Mouse (Mus musculus) heart, embryonic 14.5 days (tissue): ENCODE measurements at regions not wholly inside any gene's neighbourhood (a gene's known extent, or its start where the extent isn't known, plus 50 kb on each side); places are given as distances from the start of the nearest gene placed in this dataset.

Source experiments
- ATAC-seq: fragments of 200-750 bp; cut with Nextera tagmentation; 2 replicates; pipeline ENCODE4 v1.8.0; 2017; ENCODE audit warnings: low read depth, moderate TSS enrichment; ENCODE audit not compliant: insufficient number of reproducible peaks, insufficient read depth, low FRiP score
- H3K27ac ChIP-seq, 2 experiments: fragments of 200-500 bp in 1 of 2; fragments of 300-500 bp in 1 of 2; sonication (generic) in 1 of 2; replicated peaks in 1 of 2; 2 replicates each; pipeline ENCODE4 v1.5.1; 2012 to 2014; ENCODE audit warnings: low read depth in 2 of 2, low read length in 2 of 2, control low read depth in 1 of 2, mild to moderate bottlenecking in 1 of 2, mixed read lengths in 1 of 2; ENCODE audit not compliant: control insufficient read depth in 1 of 2, insufficient read depth in 1 of 2
- H3K27me3 ChIP-seq: fragments of 300-500 bp; sonication (generic); 2 replicates; pipeline ENCODE4 v1.6.1; 2014; ENCODE audit warnings: mild to moderate bottlenecking, low read length, control low read depth; ENCODE audit not compliant: control insufficient read depth, insufficient read depth
- H3K36me3 ChIP-seq: fragments of 300-500 bp; sonication (generic); 2 replicates; pipeline ENCODE4 v1.6.1; 2014; ENCODE audit warnings: mild to moderate bottlenecking, control low read depth, low read length, mixed read lengths; ENCODE audit not compliant: control insufficient read depth, insufficient read depth
- H3K4me1 ChIP-seq, 2 experiments: fragments of 200-500 bp in 1 of 2; fragments of 300-500 bp in 1 of 2; sonication (generic) in 1 of 2; 2 replicates each; pipeline ENCODE4 v1.6.1; 2012 to 2014; ENCODE audit warnings: low read length in 2 of 2, control low read depth in 1 of 2, mixed read lengths in 1 of 2; ENCODE audit not compliant: control insufficient read depth in 2 of 2, insufficient read depth in 2 of 2
- H3K4me2 ChIP-seq: fragments of 300-500 bp; sonication (generic); 2 replicates; pipeline ENCODE4 v1.6.1; 2014; ENCODE audit warnings: mild to moderate bottlenecking, low read length
- H3K4me3 ChIP-seq, 2 experiments: fragments of 200-500 bp in 1 of 2; fragments of 300-500 bp in 1 of 2; sonication (generic) in 1 of 2; 2 replicates each; pipeline ENCODE4 v1.5.1; 2012 to 2014; ENCODE audit warnings: low read length in 2 of 2, mild to moderate bottlenecking in 2 of 2, control low read depth in 1 of 2, low read depth in 1 of 2, moderate library complexity in 1 of 2; ENCODE audit not compliant: control insufficient read depth in 1 of 2, insufficient read depth in 1 of 2
- H3K9ac ChIP-seq: fragments of 300-500 bp; sonication (generic); 2 replicates; pipeline ENCODE4 v1.6.1; 2014; ENCODE audit warnings: mild to moderate bottlenecking, low read length
- H3K9me3 ChIP-seq: fragments of 300-500 bp; sonication (generic); 2 replicates; pipeline ENCODE4 v1.6.1; 2016; ENCODE audit warnings: low read length, control low read depth; ENCODE audit not compliant: control insufficient read depth
- WGBS: fragments of 180-500 bp; shearing (Covaris S2); extraction: QIAGEN DNeasy Blood & Tissue Kit; methylation state at CpG from one replicate; pipeline ENCODE4 v1.1.7; 2014; 5-methylcytosine and 5-hydroxymethylcytosine counted together

GRCm38 (mm10) chr5:49909483-49909882 is 149.3 kb downstream of the Adgra3 start:
- Histone ChIP-seq H3K9me3 (no peaks in the 10 kb centered on the region), H3K4me3 (no peak overlapping the region), H3K4me2 (no peak overlapping the region), H3K27me3 (no peaks in the 10 kb centered on the region), H3K9ac (no peak overlapping the region), H3K27ac (no peak overlapping the region), H3K4me1 (no peaks in the 10 kb centered on the region), H3K36me3 (no peaks in the 10 kb centered on the region)
- ATAC-seq = no peak
- WGBS = 60% methylated on average over 1 of the region's 1 CpGs

GRCm38 (mm10) chr5:49896106-49896505 is 162.7 kb downstream of the Adgra3 start:
- 83% methylated on average over 5 of the region's 5 CpGs for WGBS
- no peaks in the 10 kb centered on the region for H3K9me3 ChIP-seq

GRCm38 (mm10) chr5:49880383-49880782 is 178.4 kb downstream of the Adgra3 start:
- 67% methylated on average over 2 of the region's 2 CpGs for WGBS
- no peak overlapping the region for H3K27ac ChIP-seq
- H3K9me3 ChIP-seq = no peaks in the 10 kb centered on the region
- no peaks in the 10 kb centered on the region for H3K4me1 ChIP-seq
- no peak for ATAC-seq
- no peak overlapping the region for H3K4me2 ChIP-seq
- H3K27me3 ChIP-seq = no peaks in the 10 kb centered on the region
- no peaks in the 10 kb centered on the region for H3K36me3 ChIP-seq
- no peak overlapping the region for H3K9ac ChIP-seq
- no peak overlapping the region for H3K4me3 ChIP-seq

More at GRCm38 (mm10) chr5:49896106-49896505, 162.7 kb downstream of the Adgra3 start:
- Histone ChIP-seq H3K9ac (no peak overlapping the region), H3K27ac (no peak overlapping the region), H3K4me3 (no peak overlapping the region), H3K4me1 (no peaks in the 10 kb centered on the region), H3K27me3 (no peaks in the 10 kb centered on the region), H3K4me2 (no peak overlapping the region), H3K36me3 (no peaks in the 10 kb centered on the region)
- no peak for ATAC-seq

- Histone ChIP-seq H3K4me1 (no peaks in the 10 kb centered on the region), H3K36me3 (no peaks in the 10 kb centered on the region), H3K27me3 (no peaks in the 10 kb centered on the region), H3K9ac (no peak overlapping the region), H3K4me3 (no peak overlapping the region), H3K9me3 (no peaks in the 10 kb centered on the region), H3K4me2 (no peak overlapping the region), H3K27ac (no peak overlapping the region)
- WGBS = 30% methylated on average over 1 of the region's 1 CpGs
- peak; percentile 43; the same call in 1 of the 2 replicates for ATAC-seq
These were observed 182.6 kb downstream of the Adgra3 start for GRCm38 (mm10) chr5:49876240-49876639.

- H3K9me3 ChIP-seq = no peaks in the 10 kb centered on the region
- ATAC-seq = no peak
- H3K4me2 ChIP-seq = no peak overlapping the region
- H3K4me1 ChIP-seq = no peaks in the 10 kb centered on the region
- no peak overlapping the region for H3K4me3 ChIP-seq
- no peaks in the 10 kb centered on the region for H3K27me3 ChIP-seq
- no peak overlapping the region for H3K9ac ChIP-seq
- 44% methylated on average over 1 of the region's 1 CpGs for WGBS
- H3K36me3 ChIP-seq = no peaks in the 10 kb centered on the region
- no peak overlapping the region for H3K27ac ChIP-seq
These were observed 201.6 kb downstream of the Adgra3 start for GRCm38 (mm10) chr5:49857202-49857601.

- no peak overlapping the region for H3K4me3 ChIP-seq
These were observed 202.8 kb downstream of the Adgra3 start for GRCm38 (mm10) chr5:49856036-49856435.

GRCm38 (mm10) chr5:49848680-49849079 is 210.1 kb downstream of the Adgra3 start:
- 51% methylated on average over 5 of the region's 5 CpGs for WGBS
- Histone ChIP-seq H3K36me3 (no peaks in the 10 kb centered on the region), H3K27ac (no peak overlapping the region), H3K9me3 (no peaks in the 10 kb centered on the region), H3K9ac (no peak overlapping the region), H3K4me2 (no peak overlapping the region), H3K27me3 (no peaks in the 10 kb centered on the region), H3K4me1 (no peaks in the 10 kb centered on the region), H3K4me3 (no peak overlapping the region)
- ATAC-seq = no peak

More at GRCm38 (mm10) chr5:49856036-49856435, 202.8 kb downstream of the Adgra3 start:
- Histone ChIP-seq H3K27ac (no peak overlapping the region), H3K36me3 (no peaks in the 10 kb centered on the region), H3K27me3 (no peaks in the 10 kb centered on the region), H3K9me3 (no peaks in the 10 kb centered on the region), H3K9ac (no peak overlapping the region), H3K4me2 (no peak overlapping the region), H3K4me1 (no peaks in the 10 kb centered on the region)
- ATAC-seq = no peak
- 72% methylated on average over 2 of the region's 2 CpGs for WGBS

GRCm38 (mm10) chr5:49848174-49848573 is 210.6 kb downstream of the Adgra3 start:
- no peak overlapping the region for H3K4me3 ChIP-seq
- no peaks in the 10 kb centered on the region for H3K27me3 ChIP-seq
- H3K9me3 ChIP-seq = no peaks in the 10 kb centered on the region
- H3K36me3 ChIP-seq = no peaks in the 10 kb centered on the region
- ATAC-seq = no peak
- no peak overlapping the region for H3K4me2 ChIP-seq
- no peaks in the 10 kb centered on the region for H3K4me1 ChIP-seq
- no peak overlapping the region for H3K27ac ChIP-seq
- no peak overlapping the region for H3K9ac ChIP-seq
